Mouse (Mus musculus) spleen, adult 18-20 months (tissue): ENCODE data around the gene Rnf130.

Experiments
- DNase-seq, 2 experiments: peaks; one replicate each; pipeline ENCODE4 v3.0.0; 2022; ENCODE audit warnings: mixed read lengths in 2 of 2

Gene Rnf130

DNA sequence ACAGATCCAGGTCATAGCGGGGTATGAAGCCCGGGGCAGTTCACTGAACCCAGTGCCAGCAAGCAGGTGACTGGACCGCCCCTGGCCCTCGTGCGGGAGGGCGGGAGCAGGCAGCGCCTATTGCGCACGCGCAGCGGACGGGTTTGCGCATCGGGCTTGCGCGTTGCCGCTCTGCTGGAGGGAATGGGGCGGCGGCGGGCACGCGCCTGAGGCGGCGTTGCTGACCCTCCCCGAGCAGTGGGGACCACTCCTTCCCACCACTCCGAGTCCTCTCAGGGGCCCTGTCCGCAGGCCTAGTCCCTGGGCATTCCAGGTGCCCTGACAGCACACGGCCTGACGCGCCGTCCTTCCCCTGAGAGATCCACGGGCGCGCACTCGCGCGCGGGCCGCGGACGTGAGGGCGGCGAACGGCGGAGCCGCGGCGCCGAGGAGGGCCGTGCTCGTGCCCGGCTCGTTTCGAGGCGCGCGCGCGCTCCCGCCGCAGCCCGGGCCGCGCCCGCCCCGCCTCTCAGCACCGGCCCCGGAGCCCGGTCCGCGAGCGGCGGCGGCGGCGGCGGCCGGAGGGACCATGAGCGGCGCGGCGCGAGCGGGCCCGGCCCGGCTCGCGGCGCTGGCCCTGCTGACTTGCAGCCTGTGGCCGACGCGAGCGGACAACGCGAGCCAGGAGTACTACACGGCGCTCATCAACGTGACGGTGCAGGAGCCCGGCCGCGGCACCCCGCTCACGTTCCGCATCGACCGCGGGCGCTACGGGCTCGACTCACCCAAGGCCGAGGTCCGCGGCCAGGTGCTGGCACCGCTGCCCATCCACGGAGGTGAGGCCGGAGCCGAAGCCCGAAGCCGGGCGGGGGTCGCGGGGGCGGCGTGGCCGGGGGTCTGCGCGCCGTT lies at the start of gene Rnf130:
TSS of gene Rnf130 (plus strand) at position 514 of the 888 bp plus-strand sequence.
- peak; percentile 93 to 95 for DNase-seq

GRCm38 (mm10) chr11:49977963-49978568 lies 47.1 kb upstream of the Rnf130 start:
- no peak for DNase-seq

DNA sequence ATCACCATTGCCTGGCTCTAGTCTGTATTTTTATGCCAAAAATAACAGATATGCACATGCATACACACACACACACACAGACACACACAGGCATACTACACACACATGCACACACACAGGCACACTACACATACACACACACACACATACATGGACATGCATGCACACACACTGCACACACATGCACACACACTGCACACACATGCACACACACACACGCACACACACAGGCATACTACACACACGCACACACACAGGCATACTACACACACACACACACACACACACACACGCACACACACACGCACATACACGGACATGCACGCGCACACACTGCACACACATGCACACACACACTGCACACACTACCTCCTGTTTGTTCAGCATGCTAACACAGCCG lies 46.2 kb upstream of the Rnf130 start:
- DNase-seq: no peak

- DNase-seq: no peak
Measured at GRCm38 (mm10) chr11:49980681-49981235, 44.4 kb upstream of the Rnf130 start.

DNA sequence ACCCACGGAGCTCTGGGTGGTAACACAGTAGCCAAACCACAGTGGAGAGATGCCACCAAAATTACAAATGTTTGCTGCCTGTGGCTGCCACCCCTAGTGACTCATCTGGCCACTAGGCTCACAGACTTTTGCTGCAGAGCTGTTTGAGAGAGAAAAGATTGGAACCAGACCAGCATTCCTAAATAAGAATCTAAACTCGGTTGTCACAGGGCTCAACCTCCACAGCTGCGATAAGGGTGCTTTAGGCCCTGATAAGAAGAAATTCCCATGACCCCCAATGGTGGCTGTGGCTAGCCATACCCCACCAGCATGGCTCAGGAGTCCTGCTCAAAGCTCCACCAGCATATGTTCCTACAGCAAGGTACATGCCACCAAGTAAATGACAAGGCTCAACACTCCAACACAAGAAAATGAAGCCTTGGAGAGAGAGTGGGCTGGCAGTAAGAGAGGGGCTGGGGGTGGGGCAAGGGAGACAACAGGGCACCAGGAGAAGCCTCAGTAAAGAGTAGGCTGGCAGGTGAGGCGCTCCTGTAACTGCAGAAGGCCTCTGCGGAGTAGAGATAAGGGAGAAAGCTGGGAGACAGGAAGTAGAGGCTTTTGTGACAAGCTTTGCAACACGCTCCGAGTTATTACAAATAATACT lies 43.7 kb upstream of the Rnf130 start:
- DNase-seq: no peak

- no peak for DNase-seq
Measured at GRCm38 (mm10) chr11:49982094-49982493, 43.1 kb upstream of the Rnf130 start.

DNA sequence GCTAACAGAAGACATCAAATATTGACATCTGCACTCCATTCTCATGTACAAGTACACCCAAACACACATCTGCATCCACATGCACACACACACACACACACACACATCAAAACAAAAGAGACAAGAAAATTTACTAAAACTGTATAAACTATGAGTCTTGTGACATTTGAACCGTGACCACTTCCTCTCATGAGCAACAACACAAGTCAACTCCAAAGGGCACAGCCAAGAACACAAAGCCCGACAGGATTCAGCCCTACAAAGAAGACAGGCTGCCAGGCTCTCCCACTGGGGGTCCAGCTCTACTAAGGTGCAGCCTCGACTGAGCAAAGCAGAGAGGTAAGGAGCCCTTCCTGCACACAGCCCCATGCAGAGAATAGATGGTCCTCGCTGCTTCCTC lies 42.3 kb upstream of the Rnf130 start:
- DNase-seq: no peak

DNA sequence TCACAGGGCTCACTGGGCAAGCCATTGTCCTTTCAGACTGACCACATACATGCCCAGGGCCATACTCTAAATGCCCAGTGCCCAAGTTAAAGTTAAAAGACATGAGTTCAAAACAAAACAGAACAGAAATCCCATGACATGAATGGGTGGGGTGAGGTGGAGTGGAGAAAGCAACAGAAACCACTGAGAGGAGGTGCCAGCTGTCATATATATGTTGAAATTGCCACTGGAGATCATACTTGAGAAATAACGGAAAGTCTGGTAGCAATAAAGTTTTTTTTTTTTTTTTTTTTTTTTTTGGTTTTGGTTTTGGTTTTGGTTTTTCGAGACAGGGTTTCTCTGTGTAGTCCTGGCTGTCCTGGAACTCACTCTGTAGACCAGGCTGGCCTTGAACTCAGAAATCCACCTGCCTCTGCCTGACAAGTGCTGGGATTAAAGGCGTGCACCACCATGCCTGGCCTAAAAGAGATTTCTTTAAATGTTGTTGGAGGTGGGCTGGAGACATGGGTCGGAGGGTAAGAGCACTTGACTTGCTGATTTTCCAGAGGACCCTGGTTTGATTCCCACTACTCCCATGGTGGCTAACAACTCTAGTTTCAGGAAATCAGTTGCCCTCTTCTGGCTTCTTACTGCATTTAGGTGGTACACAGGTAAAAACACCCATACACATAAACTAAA lies 41.1 kb upstream of the Rnf130 start:
- no peak for DNase-seq

DNA sequence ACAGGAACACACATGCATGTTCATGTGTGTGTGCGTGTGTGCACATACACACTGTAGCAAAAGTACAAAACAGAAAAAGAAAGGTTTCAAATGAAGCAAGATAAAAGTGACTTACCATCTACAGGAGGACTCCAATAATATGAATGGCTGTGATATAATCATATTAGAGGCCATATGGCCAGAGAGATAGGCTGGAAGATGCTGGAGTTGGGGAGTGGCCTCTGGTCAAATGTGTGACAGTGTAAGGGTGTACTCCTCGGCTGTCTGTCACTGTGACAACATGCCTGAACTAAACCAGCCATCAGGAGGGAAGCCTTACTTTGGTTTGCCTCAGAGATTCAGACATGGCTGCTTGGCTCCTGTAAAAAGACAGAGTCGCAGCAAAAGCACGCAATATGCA lies 40.1 kb upstream of the Rnf130 start:
- no peak for DNase-seq

GRCm38 (mm10) chr11:49986277-49987036 lies 38.7 kb upstream of the Rnf130 start:
- DNase-seq: peak; percentile 25 to 67

DNA sequence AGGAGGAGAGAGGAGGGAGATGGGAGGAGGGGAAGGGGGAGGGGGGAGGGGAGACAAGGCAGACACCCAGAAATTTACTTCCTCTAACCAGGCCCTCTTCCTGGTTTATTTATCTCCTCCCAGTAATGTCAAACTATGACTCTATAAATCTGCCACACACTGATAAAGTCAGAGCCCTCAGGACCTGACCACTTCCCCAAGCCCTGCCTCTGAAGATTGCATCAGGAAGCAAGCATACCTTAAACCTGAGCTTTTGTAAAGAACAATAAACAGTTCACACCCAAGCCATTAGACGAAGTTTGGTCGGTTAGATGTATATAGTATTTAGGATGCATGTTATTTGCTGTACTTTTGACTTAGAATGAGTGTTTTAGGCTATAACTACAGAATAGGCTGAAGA lies 30.6 kb upstream of the Rnf130 start:
- DNase-seq: no peak

- no peak for DNase-seq
Measured at GRCm38 (mm10) chr11:49996398-49996797, 28.7 kb upstream of the Rnf130 start.

GRCm38 (mm10) chr11:49997321-49997720 lies 27.8 kb upstream of the Rnf130 start:
- DNase-seq: no peak

DNA sequence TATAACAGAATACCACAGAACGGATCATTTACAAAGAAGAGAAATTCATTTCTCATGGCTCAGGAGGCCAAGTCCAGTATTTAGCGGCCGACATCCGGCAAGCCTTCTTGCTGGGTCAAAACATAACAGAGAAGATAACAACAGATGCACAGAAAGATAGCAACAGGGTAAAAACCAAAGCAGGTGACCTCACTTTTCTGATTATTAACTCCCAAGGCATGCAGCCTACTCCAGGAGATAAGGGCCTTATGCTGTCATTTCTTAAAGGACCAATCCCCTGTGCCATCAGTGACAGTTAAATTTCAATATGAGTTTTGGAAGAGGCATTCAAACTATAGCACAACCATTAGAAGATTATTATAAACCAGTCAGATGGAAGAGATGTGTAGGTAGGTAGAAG lies 22.3 kb upstream of the Rnf130 start:
- no peak for DNase-seq

- no peak for DNase-seq
Measured at GRCm38 (mm10) chr11:50007776-50008175, 17.4 kb upstream of the Rnf130 start.

GRCm38 (mm10) chr11:50008231-50008630 lies 16.9 kb upstream of the Rnf130 start:
- DNase-seq: no peak

- DNase-seq: no peak
Measured at GRCm38 (mm10) chr11:50013016-50013415, 12.1 kb upstream of the Rnf130 start.

GRCm38 (mm10) chr11:50016503-50016902 lies 8.6 kb upstream of the Rnf130 start:
- no peak for DNase-seq

- DNase-seq: no peak
Measured at GRCm38 (mm10) chr11:50017511-50017910, 7.6 kb upstream of the Rnf130 start.

GRCm38 (mm10) chr11:50018848-50019247 lies 6.3 kb upstream of the Rnf130 start:
- no peak for DNase-seq

GRCm38 (mm10) chr11:50022085-50022484 lies 3.1 kb upstream of the Rnf130 start:
- no peak for DNase-seq

- peak in 1 of 2 experiments; percentile 26 for DNase-seq
Measured at GRCm38 (mm10) chr11:50024445-50024832, 707 bp upstream of the Rnf130 start.
